Mouse (Mus musculus) megakaryocyte-erythroid progenitor cell, adult 5-6 weeks (primary cell): Measurements from ENCODE around the gene Dhrs1. TPM values are rescaled to one million over a fixed set of nuclear protein-coding genes. Genes with fewer than 3 reads are reported as not detected.

Source experiments
- ATAC-seq: replicated peaks from 2 replicates; pipeline ENCODE4 v1.8.0; 2016; ENCODE audit warnings: mild to moderate bottlenecking, inconsistent platforms; ENCODE audit not compliant: severe bottlenecking, poor library complexity, low FRiP score, low TSS enrichment
- total RNA-seq, 2 experiments: library from RNA; stranded (forward) in 1 of 2; stranded (reverse) in 1 of 2; fragments of 200-1000, 215-1000 nt in 1 of 2; fragments of >200 nt in 1 of 2; fragmentation: Nextera tagmentation in 1 of 2; gene quantifications; 2 replicates each; pipeline ENCODE4 v1.2.3; 2014 to 2017

The Dhrs1 gene
- total RNA-seq, 2 experiments from 2014 or later, result 10.3 to 21.5 TPM

DNA sequence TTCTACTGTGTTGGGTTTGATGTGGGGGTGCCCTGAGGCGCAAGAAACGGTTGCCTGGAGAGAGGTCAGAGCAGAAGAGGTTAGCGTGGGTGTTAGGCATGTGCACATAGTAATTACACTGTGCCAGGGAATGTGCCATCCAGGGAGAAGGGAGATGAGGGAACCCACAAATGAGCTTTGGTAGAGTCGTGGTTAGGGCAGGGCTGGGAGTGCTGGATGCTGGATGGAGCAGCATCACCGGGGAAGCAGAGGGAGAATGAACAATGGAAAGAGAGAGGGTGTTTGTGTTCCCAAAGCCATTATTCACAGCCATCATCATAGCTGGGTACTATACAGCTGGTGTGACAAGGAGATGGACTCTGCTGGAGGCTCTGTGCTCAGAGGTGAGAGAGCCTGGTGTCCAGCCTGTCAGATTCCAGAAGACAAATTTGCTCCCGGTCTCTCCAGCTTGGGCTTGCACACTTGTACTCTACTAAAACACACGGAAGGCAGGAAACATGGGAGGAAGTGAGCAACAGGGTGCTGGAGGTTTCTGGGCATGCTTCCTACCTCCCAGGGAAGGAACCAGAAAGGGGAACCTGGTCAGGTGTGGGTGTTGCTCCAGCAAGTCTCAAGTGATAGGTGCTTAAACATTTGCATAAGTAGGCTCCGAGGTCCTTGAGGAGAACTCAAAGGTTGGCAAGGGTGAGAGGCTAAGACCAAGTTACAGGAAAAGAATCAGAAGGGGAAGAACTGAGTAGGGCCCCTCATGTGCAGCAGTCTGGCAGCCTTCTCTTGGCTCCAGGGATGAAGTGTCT lies 17.4 kb downstream of the Dhrs1 start:
- ATAC-seq, result no peak

DNA sequence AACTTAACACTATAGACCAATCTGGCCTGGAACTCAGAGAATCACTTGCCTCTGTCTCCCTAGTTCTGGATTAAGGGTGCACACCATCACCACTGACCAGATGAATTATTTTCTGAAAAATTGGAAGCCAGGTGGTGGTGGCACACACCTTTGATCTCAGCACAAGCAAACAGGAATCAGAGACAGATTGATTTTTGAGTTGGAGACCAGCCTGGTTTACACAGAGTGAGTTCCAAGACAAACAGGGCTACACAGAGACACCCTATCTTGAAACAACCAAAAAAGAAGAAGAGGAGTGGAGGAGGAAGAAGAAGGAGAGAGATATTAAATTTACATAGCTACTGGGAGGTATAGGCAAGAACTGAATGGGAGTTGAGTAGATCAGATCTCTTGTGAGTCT lies 19.2 kb downstream of the Dhrs1 start:
- ATAC-seq, result no peak

DNA sequence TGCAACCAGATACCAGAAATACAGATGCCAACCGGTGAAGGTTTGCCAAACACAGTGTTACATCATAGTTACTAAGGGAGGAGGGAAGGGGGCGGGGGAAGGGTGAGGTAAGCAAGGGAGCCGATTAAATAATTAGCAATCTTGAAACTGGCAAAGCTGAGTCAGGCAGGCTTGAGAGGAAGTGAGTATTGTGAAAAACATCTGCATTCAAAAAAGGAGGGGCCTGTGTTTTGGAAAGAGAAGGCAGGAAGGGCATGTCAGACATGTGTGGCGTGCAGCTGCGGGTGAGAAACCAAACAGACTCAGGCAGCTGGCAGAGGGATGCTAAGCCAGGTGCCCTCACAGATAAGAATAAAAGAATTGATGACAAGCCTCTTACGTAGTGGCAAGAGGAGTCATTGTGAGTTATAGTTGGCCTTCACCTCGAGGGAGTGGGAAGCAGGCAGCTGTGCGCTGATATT lies 21.0 kb downstream of the Dhrs1 start:
- ATAC-seq, result peak; percentile 76

DNA sequence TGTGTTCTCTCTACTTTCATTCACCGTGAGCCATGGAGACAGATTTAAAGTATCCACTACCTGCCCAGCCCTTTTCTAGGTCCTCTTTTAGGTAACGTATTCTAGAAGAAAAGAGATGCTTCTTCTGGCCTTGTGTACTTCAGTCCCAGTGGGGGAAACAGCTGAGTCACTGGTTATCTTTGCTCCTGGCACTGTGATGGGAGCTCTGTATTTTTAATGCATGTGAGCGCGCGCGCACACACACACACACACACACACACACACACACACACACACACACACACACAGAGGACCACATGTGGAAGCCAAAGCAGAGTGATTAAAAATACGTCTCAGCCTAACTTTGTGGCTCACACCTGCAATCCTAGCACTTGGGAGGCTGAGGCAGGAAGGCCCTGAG lies 22.1 kb downstream of the Dhrs1 start:
- no peak for ATAC-seq

DNA sequence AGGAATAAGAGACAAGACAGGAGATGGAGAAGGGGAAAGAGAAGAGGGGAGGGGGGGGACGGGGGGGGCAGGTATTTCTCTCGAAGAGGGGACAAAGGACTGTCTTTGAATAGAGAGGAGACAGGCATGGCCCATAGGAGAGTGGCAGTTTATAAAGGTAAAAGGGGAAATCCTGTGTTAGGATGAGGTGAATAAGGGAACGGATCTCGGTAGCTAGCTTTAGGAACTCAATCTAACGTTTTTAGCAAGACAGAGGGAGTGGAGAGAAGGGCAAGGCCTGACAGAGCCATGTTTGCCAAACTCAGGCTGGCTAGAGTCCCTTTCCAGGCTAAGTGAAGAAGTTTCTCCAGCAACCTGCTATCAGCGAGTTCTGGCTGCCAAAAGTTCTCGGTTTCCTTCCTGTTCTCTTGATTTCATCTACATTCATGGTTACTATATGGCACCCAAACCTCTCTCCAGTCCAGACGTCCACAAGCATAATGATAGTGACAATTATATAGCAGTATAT lies 23.0 kb downstream of the Dhrs1 start:
- no peak for ATAC-seq

DNA sequence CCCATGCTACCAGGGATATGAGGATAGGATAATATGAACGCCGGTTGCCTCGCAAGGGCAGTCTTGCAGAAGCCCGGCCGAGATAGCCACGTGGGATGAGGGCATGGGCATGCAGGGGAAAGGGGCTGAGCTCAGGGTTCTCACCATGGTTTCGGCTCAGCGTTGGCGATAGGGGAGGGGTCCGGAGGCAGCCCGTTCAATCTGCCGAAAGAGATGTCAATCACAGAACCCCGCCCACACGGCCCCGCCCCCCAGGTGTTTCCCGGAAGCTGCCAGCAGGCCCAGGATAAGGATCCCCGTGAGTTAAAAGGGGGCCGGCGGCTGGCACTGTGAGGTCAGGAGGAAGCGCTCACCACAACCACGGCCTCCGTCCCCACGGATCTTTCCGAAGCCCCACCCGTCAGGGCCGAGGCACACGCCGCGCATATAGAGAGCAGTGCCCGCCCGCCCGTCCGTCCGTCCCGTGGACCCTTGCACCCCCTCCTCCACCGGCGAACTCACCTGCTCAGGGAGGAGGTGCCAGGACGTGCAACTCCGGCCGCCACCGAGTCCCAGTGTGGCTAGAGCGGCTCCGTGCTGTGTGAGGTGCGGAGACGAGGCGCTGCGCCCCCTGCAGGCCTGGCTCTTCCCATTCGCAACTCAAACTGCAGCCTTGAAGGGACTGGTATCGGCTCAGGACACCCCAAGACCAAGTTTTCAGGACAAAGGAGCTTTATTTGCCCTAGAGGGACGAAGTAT lies 23.6 kb downstream of the Dhrs1 start, which contains the start of gene Rabggta:
Gene Rabggta, minus strand, starts transcription at position 564 of the 738 bp plus-strand sequence.
- ATAC-seq, result peak; percentile 81

DNA sequence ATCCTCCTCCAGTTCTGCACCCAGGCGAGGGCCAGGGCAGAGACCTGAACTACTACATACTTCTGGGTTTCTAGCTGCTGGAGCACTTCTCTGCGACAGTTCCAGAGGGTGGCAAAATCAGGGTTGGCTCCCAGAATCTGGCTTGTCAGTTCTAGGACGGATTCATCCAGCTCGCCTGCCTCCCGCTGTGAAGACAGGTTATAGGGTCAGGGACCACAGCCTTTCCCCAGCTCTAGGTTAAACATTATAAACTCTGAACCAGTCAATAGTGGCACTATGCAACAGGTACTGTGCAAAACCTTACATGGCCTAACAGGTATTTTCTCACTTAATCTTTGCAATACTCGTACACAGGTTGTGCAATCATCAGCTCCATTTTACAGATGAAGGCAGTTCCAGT lies 24.4 kb downstream of the Dhrs1 start:
- no peak for ATAC-seq

DNA sequence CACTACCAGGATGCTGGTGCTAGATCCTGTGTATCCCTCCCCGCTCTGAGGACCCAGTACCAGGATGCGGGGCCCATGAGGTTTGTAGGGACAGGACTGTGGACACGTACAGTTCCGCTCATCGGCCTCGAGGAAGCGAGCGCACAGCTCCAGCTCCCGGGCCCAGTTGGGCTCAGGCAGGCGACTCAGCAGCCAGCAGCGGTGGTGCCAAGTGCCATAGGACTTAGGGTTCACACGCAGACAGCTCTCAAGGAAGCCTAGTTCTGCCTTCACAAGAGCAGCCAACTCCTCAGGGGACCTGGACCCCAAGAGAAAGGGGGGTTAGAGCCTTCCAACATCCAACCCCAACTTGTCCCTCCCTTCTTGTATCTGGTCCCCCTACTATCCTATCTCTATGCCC lies 24.8 kb downstream of the Dhrs1 start:
- ATAC-seq, result no peak

DNA sequence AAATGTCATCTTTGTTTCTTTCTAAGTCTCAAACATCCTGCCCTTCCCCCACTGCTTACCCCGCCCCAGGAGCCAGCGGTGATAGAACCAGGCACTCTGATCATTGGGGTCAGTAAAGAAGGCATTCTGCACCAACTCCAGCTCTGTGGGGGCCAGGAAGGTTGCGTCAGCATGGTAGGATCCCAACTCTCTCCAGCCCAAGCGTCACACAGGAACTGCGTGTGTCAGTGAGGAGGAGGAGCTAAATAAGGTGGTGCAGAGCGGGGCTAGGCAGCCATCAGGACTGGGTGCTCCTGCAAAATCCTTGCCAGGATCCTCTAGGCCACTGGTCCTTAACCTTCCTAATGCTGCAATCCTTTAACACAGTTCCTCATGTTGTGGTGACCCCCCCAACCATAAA lies 25.8 kb downstream of the Dhrs1 start:
- ATAC-seq, result no peak

DNA sequence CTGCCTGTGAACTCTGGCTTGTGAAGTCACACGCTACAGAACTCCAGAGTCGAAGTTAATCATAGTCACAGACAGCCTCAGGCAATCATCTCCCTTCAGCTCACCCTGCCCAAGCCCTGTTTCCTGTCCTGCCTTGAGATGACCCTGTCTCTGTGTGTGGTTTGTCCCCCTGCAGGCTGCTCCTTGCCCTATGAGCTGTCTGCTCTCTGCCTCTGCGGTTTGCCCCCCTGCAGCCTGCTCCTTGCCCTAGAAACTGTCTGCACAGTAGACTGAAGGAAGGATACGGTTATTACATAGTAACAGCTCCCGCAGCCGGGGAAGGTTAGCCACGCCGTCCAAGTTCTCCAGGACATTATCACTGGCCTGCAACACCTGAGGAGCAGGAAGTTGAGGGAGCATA lies 28.6 kb downstream of the Dhrs1 start:
- no peak for ATAC-seq

DNA sequence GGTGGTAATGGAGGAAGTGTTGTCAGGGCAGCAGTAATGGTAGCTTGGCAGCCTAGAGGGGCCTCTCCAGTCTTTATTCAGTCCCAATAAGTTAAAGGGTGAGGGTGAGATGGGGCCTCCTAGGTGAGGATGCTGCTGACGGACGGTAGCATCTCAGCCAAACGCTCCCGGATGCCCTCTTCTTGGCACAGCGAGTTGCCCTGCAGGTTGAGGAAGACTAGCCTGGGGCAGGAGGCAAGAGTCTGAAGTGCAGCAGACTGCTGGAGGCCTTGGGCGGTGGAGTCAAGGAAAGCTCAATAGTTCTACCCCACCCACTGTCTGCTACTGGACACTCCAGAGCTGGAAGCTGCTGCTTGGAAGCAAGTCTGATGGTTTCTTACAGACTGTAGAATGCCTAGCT lies 29.2 kb downstream of the Dhrs1 start:
- no peak for ATAC-seq

DNA sequence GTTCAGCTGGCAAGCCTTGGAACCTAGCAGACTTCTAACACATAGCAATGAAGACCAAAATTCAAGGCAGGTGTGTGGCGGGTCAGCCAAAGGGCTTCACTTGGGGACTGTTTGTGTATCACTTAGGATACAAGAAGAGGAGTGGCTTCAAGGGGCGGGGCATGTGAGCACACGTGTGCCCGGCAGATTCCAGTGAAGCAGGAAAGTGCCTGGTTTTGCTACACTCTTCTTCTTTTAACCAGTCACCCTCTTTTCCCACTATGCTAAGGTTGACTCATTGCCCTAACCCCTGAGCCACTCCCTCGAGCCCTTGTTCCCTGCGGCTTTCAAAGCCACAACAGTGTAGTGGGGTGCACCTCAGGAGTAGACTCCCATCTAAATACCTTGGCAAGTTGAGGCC lies 30.6 kb downstream of the Dhrs1 start:
- ATAC-seq, result peak; percentile 46

DNA sequence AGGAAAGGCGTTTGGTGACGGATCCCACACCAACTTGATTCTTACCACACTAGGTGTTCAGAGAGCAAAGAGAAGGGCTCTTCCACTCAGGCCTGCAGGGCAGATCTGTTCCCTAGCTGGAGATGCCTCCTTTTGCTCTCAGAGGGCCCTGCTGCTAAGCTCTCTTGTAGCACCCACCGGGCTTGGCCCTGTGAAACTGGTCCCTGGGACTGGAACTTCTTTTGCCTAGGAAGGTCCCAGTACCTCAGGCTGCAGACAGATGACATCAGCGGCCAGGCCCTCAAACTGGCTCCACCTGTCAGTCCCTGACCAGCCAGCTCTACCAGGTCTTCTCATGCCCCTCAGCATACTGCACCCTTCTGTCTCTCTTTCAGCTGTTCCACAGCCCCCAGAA lies 31.8 kb downstream of the Dhrs1 start, which contains the start of gene Tgm1:
Gene Tgm1, minus strand, starts transcription at position 198 of the 394 bp plus-strand sequence.
- no peak for ATAC-seq

DNA sequence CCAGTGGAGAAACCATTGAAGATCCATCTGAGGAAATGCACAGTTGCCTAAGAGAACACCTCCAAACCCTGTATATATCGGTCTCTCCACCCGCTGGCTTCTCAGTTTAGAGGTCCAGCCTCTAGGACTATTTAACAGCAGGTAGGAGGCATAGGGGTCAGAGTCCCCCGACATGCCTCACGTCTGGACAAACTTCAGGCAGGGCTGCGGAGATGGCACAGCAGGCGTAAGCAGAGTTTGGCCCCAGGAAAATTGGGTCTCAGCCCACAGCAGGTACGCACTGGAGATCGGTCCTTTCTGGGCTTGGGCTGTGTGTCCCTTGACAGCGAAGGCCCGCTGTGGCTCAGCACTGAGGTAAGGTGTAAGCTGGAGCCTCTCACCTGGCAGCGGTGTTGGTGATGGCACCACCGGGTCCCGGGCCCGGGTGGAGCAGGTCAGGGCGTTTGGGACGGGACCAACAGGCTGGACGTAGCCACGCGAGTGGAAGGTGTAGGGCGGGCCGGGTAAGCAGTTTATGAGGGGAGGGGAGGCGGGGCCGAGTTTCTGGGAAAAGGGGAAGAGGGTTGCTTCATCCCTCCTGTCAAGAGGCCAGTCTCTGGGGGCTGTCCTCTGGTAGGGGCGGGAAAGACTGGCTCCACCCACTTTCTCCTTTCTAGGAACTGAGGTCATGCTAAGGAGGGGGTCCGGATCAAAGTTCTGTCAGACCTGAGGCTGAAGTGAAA lies 32.3 kb downstream of the Dhrs1 start:
- no peak; the same call in 1 of the 2 replicates for ATAC-seq

DNA sequence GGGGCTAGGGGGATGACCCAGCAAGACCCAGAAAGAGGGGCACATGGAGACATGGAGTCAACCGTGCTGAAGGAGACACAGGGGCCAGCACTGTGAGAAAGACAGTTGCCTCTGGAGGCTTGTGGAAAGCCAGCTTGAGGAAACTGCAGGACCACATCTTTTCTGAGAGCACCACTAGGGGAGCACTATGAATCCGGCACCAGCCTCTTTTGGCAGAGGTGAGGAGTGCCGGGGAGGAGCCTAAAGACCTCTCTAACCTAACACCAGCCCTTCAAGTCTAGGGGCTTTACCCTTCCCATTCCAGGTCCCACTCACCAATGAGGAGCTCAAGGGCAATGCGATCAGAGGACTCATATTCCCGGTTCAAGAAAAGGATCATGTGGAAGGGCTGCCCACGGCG lies 33.7 kb downstream of the Dhrs1 start:
- no peak for ATAC-seq

DNA sequence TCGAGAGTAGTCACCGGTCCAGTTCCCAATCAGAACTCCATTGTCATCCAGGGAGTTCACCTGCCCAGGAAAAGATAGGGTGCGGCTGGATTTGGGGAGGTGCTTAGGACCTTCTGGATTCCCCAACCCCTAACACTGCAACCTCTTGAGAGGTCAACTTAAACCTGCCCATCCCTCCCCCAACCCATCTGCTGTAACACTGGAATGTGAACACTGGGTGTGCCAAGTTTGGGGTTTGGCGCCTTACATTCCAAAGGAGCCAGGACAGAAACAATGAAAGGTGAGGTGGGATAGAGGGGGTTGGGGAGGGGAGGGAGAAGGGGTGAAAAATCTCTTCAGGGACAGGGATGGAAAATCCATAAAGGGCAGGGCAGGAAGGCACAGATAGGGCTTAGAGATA lies 36.0 kb downstream of the Dhrs1 start:
- no peak for ATAC-seq

DNA sequence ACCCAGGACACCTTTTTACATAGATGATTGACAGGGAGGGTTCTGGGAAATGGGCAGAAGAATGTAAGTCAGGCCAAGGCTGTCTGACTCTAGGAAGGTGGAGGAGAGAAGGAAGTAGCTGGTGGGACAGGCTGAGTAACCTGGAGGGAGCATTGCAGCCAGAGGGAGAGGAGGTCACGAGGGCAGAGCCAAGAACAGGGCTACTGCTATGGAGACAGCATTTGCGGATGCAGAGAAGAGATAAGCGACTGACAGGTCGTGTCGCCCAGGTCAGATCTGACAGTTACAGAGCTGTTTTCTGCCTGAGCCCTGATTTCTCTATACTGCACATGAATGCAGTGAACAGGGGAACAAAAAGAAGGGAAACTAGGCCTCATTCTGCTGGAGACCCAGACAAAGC lies 38.1 kb downstream of the Dhrs1 start:
- peak; percentile 73 for ATAC-seq

DNA sequence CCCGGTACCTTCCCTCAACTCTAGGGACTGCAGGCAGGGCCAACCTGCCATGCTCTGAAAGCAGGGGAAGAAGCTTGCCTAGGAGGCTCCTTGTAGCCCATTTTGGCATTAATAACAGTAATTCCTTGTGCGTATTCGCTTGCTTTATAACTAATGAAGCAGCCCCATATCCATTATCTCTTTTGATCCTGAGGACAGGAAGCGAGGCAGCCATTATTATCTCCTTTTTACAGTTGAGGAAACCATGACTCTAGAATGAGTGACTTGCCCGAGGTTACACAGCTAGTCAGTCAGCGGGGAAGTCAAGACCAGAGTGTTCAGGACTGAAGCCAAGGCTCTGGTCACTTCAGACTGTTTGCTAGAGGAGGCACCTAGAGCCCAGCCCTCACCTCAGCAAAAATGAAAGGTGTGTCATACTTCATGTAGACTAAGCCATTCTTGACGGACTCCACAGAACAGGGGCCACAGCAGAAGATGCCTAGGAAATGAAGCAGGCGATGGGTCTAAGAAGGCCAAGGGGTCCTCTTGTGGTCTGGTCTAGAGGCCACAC lies 39.4 kb downstream of the Dhrs1 start:
- ATAC-seq, result 0 out of 2 replicates have a peak, but pooled peaks have one; percentile 28

DNA sequence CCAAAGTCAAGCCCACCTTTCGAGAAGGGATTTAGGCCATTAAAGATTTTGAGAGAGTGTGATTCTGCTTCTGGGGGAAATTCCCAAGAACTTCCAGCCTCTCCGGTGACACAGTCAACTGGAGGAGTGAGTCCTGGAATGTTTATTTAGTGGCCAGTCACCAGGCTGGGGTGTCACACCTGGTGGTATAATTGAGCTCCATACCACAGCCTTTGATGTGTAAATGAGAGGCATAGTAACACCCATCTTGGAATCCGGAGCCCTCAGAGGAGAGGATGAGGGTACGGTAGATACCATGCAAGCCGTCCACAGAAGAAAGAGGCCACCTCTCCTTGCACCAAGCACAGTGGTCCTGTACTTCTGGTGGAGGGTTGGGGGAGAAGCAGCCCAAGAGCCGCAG lies 42.7 kb downstream of the Dhrs1 start:
- no peak for ATAC-seq

DNA sequence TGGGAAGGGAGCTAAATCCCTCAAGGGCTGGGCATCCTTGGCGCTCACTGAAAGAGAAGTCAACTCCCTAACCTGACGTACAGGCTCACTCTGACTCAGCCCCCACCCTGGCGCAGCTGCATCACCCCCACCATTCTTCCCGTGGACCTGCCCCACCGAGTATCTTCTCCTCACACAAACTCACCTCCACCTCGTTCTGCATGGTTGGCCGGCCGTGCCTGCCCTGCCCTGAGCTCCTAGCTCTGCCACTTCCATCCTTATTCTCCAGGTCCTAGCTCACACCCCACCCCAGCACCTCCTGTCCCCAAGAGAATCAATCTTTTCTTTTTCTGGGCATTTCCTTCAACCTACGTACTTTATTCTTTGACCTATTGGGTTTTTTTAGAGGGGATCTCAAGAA lies 44.4 kb downstream of the Dhrs1 start:
- no peak for ATAC-seq
